Mouse (Mus musculus) B cell, adult (primary cell): ENCODE measurements around the gene Slc25a17. TPM values are rescaled to one million over a fixed set of nuclear protein-coding genes. Genes with fewer than 3 reads are reported as not detected.

Experiments used
- total RNA-seq: library from RNA; stranded (reverse); gene quantifications from 4 replicates; pipeline ENCODE4 v1.2.4, GENCODE M21; 2023; ENCODE audit not compliant: inconsistent age

Gene Slc25a17
- total RNA-seq, result 36.3 to 38.7 TPM (median 36.8 TPM) in 4 replicates

GRCm38 (mm10) chr15:81360345-81361021 lies at the start of gene Slc25a17:
Gene Slc25a17 (minus strand): TSS chr15:81360812.

GRCm38 (mm10) chr15:81408199-81408598 lies 47.6 kb upstream of the Slc25a17 start, which contains the start of gene Dnajb7:
Gene Dnajb7 (minus strand): TSS chr15:81408299.

GRCm38 (mm10) chr15:81399638-81400315 lies 39.2 kb upstream of the Slc25a17 start, which contains the start of the genes St13 and Xpnpep3:
Gene St13 (minus strand): TSS chr15:81400077.
Gene Xpnpep3 (plus strand): TSS chr15:81400138.

Other genes starting within 250 kb of the Slc25a17 start
- 123 to 131 TPM (median 126 TPM) in 4 replicates for gene Mrtfa, start 170.1 kb downstream of the Slc25a17 start, total RNA-seq
- not detected in 4 replicates for gene Mchr1, start 125.3 kb downstream of the Slc25a17 start, total RNA-seq
- gene St13, start 39.3 kb upstream of the Slc25a17 start, total RNA-seq, result 89.2 to 124 TPM (median 109 TPM) in 4 replicates
- gene Xpnpep3, start 39.3 kb upstream of the Slc25a17 start, total RNA-seq, result 12.4 to 17.8 TPM (median 14.9 TPM) in 4 replicates
- not detected in 4 replicates for gene Dnajb7, start 47.5 kb upstream of the Slc25a17 start, total RNA-seq
- gene Rbx1, start 105.5 kb upstream of the Slc25a17 start, total RNA-seq, result 91.6 to 111 TPM (median 100.0 TPM) in 4 replicates
- 185 to 201 TPM (median 193 TPM) in 4 replicates for gene Ep300, start 224.5 kb upstream of the Slc25a17 start, total RNA-seq